Mouse (Mus musculus) thymus, postnatal 25 days (tissue): Measurements from ENCODE around the gene Epsti1.

ENCODE experiments used
- DNase-seq: peaks from one replicate; pipeline ENCODE4 v3.0.0; 2022

Gene Epsti1

DNA sequence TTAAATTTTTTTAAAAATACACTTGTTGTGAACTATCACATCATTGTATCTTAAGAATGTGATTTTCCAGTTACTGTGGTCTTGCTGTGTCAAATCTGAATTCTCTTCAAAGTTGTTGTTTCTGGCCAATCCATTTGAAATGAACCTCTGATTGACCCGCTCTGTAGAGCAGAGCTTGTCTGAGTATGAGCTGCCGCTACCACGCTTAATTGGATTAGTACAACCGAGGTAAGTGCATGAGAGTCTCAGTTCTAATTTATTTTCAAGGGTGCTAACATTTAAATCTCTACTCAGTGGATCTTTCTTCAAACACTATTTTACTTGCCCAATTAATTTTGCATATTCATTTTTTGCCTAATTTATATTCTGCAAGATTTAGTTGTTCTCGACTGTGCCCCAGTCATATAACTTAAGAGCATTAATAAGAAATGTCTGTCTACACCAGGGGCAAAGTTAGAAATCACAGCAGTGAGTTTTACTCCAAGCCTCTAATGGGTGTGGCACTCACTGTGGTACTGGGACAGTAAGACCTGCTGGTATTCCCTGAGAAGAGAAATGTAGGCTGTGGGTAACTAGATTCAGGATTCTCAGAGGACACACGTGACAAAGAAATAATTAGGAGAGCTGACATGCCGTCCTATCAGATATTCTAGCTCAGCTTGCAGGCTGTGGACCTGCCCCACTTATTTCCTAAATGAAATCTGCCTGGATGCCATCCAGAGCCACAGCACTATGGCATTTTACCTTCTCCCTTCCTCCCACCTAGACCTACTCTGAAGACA lies 111.7 kb downstream of the Epsti1 start:
- no peak for DNase-seq

DNA sequence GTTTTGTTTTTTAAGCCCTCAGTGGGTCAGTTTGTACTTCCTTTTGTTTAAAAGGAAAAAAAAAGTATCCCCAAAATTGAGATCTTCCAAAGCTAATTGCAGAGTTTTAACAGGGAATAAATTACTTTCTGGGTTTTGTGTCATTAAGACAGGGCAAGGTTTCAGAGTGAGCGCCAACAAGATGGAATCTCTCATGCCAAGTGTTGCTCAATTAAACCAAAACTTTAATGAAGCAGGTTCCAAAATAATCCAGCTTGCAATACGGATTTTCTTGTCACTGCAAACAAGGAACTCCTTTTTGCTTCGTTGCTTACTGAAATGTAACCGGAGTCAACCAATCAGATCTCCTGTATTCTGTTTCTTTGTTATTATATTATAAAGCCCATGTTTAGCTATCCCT lies 112.4 kb downstream of the Epsti1 start:
- DNase-seq = no peak

DNA sequence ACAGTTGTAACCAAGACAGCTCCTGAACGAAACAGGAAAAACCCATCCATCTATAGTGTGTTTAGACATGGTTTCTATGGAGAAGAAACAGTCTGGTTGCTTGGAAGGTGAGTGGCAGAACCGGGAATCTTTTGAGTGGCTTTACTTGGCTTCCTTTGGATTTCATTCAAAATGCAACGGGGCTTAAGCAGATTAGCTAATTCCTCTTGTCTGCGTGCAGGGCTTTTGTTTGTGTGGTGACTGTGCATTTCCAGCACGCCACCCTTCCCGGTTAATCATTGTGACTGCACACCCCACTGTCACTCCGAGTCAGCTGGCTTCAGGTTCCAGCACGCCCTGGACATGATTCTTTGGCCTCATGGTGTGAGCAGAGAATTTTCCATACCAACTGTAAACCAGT lies 115.9 kb downstream of the Epsti1 start:
- DNase-seq = no peak

- DNase-seq = no peak
These were observed 134.8 kb downstream of the Epsti1 start for GRCm38 (mm10) chr14:78038876-78039275.

GRCm38 (mm10) chr14:78040643-78041042 lies 136.6 kb downstream of the Epsti1 start:
- DNase-seq = no peak

- no peak for DNase-seq
These were observed 138.0 kb downstream of the Epsti1 start for GRCm38 (mm10) chr14:78041886-78042526.

DNA sequence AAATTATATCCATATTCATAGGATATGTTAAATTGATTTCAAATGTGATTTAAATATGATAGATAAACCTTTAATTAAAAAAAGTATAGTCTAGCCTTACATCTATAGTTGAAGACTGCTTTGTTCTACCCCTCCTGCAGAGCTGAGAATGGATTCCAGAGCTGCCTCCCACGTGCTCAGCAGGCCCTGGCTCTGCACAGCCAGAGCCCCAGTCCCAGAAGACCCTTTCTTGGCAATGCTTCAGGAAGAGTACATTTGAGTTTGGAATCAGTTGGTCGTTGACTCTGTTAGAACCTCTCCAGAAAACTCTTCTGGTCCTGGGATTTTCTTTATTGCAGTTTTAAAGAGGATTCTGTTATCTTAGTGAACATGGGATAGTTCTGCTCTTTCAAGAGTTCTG lies 139.0 kb downstream of the Epsti1 start:
- no peak for DNase-seq

GRCm38 (mm10) chr14:78048258-78048657 lies 144.2 kb downstream of the Epsti1 start:
- DNase-seq = no peak

- no peak for DNase-seq
These were observed 144.6 kb downstream of the Epsti1 start for GRCm38 (mm10) chr14:78048674-78049073.
